9 mouse cellular contexts compared by ENCODE assay signal in genomic region chr8:106534449-106534848, GRCm38 (mm10). TPM values are rescaled to one million over a fixed set of nuclear protein-coding genes. Genes with fewer than 3 reads are reported as not detected.
DNase-seq lines count a peak whose midpoint lies in the region; ATAC-seq and TF ChIP-seq lines count a peak whose summit lies in the region.
"Had no signal": no experiment of that assay in that cellular context is flagged by ENCODE, and none has a peak within 500 bp of the region (broad histone marks: within the 10 kb centered on the region; RNA-seq: fewer than 3 reads in every experiment).

No protein-coding gene starts in this region.

- peak; percentile 55 for DNase-seq in forebrain, postnatal 0 days
- peak; percentile 58 for DNase-seq in 3134 (ENCODE audit: extremely low read depth, insufficient read length, low spot score)
- peak; percentile 52 for DNase-seq in T-cell, adult 2 months (ENCODE audit: low spot score)
- peak; percentile 82 for DNase-seq in embryo, embryonic 10.5 days (ENCODE audit: low spot score)
- DNase-seq in kidney, postnatal 25 days, result peak; percentile 66 to 84
- peak; percentile 80 for DNase-seq in lung, postnatal 14 days
- DNase-seq in telencephalon, adult 2 months (ENCODE audit: low read depth, low spot score), result peak; percentile 18

- H3K4me1 ChIP-seq in forebrain, postnatal 0 days (ENCODE audit: insufficient read depth), result no peaks in the 10 kb centered on the region
- no peaks in the 10 kb centered on the region for H3K4me1 ChIP-seq in forebrain, embryonic 15.5 days

- H3K9ac ChIP-seq in forebrain, postnatal 0 days, result no peak overlapping the region
- H3K9ac ChIP-seq in forebrain, embryonic 15.5 days (replicated peaks), result no peak overlapping the region

- no peak overlapping the region for H3K27ac ChIP-seq in forebrain, postnatal 0 days (ENCODE audit: low read depth, low read length)
- no peak overlapping the region for H3K27ac ChIP-seq in forebrain, embryonic 15.5 days (replicated peaks)

- TF ChIP-seq CTCF in forebrain, postnatal 0 days (IDR thresholded peaks at IDR 0.05; ENCODE audit: low read depth), result peak; percentile 72

- WGBS in forebrain, postnatal 0 days, result 34% methylated on average over 6 of the region's 6 CpGs
- 38% methylated on average over 6 of the region's 6 CpGs for WGBS in forebrain, embryonic 15.5 days

- H3K36me3 ChIP-seq in forebrain, postnatal 0 days (ENCODE audit: insufficient read depth), result no peaks in the 10 kb centered on the region
- no peaks in the 10 kb centered on the region for H3K36me3 ChIP-seq in forebrain, embryonic 15.5 days

- H3K4me2 ChIP-seq in forebrain, postnatal 0 days (ENCODE audit: low read depth), result no peak overlapping the region
- H3K4me2 ChIP-seq in forebrain, embryonic 15.5 days (replicated peaks), result no peak overlapping the region

- no peaks in the 10 kb centered on the region for H3K9me3 ChIP-seq in forebrain, postnatal 0 days (ENCODE audit: low read length)
- no peaks in the 10 kb centered on the region for H3K9me3 ChIP-seq in forebrain, embryonic 15.5 days

- H3K27me3 ChIP-seq in forebrain, postnatal 0 days (ENCODE audit: insufficient read depth, low read length), result no peaks in the 10 kb centered on the region
- no peaks in the 10 kb centered on the region for H3K27me3 ChIP-seq in forebrain, embryonic 15.5 days

- ATAC-seq in forebrain, postnatal 0 days, result no peak
- no peak for ATAC-seq in forebrain, embryonic 15.5 days (replicated peaks)

- no peak overlapping the region for H3K4me3 ChIP-seq in forebrain, postnatal 0 days (ENCODE audit: low read depth, low read length)
- H3K4me3 ChIP-seq in forebrain, embryonic 15.5 days, result no peak overlapping the region

RNA-seq across cellular contexts. Expression of gene Cdh3, which starts 23.8 kb away (rescaled TPM):
- 0.85 and 1.3 TPM in 2 replicates for total RNA-seq in forebrain, postnatal 0 days (2014; rRNA removed)
- 1.2 and 1.4 TPM in 2 replicates for polyA plus RNA-seq in forebrain, postnatal 0 days (2015; fragmentation: Nextera tagmentation; extraction: Ambion mirVana)
- polyA plus RNA-seq in forebrain, embryonic 15.5 days (2015; fragmentation: Nextera tagmentation; extraction: Ambion mirVana), result 0.83 and 1.3 TPM in 2 replicates

RNA-seq across cellular contexts. Expression of gene 6030452D12Rik, which starts 34.1 kb away (rescaled TPM):
- not detected in 2 replicates for total RNA-seq in forebrain, postnatal 0 days (2014; rRNA removed)
- not detected in 2 replicates for polyA plus RNA-seq in forebrain, postnatal 0 days (2015; fragmentation: Nextera tagmentation; extraction: Ambion mirVana)
- polyA plus RNA-seq in forebrain, embryonic 15.5 days (2015; fragmentation: Nextera tagmentation; extraction: Ambion mirVana), result not detected in 2 replicates
- polyA plus RNA-seq: liver, embryonic 16.5 days had no signal

RNA-seq across cellular contexts. Expression of gene Gm10073, which starts 38.8 kb away (rescaled TPM):
- total RNA-seq in forebrain, postnatal 0 days (2014; rRNA removed), result 41.5 and 48.4 TPM in 2 replicates
- polyA plus RNA-seq in forebrain, postnatal 0 days (2015; fragmentation: Nextera tagmentation; extraction: Ambion mirVana), result 5.1 and 7.1 TPM in 2 replicates
- 5.2 and 7.9 TPM in 2 replicates for polyA plus RNA-seq in forebrain, embryonic 15.5 days (2015; fragmentation: Nextera tagmentation; extraction: Ambion mirVana)

Comparison
In these comparisons a context has a peak if more than half of its experiments do, and no peak if none do; other contexts are left out.
1. DNase-seq: peak in every context shown above with its lines; median percentile 82 in embryo, embryonic 10.5 days; 80 in lung, postnatal 14 days; 75 in kidney, postnatal 25 days; 58 in 3134; 55 in forebrain, postnatal 0 days; 52 in T-cell, adult 2 months; 18 in telencephalon, adult 2 months.